Mouse (Mus musculus) cerebellum, postnatal 14 days (tissue): ENCODE measurements around the gene Dnttip1.
"Not testable (repeated sequence)": the region's sequence is repeated elsewhere in the genome, so short reads cannot be mapped to it uniquely, and the experiment has no call there.

Experiments used
- DNase-seq, 2 experiments: peaks; one replicate each; pipeline ENCODE4 v3.0.0; 2021; ENCODE audit warnings: mixed read lengths in 2 of 2

The Dnttip1 gene

GRCm38 (mm10) chr2:164745843-164746479 lies at the start of gene Dnttip1, which contains the start of gene Wfdc3:
Gene Dnttip1 (plus strand): TSS chr2:164745983.
Gene Wfdc3 (minus strand): TSS chr2:164745931.
- peak; percentile 95 to 97 for DNase-seq

GRCm38 (mm10) chr2:164698201-164698600 lies 47.6 kb upstream of the Dnttip1 start, which contains the start of gene Spint4:
Gene Spint4 (plus strand): TSS chr2:164698501.
- no peak for DNase-seq

GRCm38 (mm10) chr2:164700959-164701358 lies 44.8 kb upstream of the Dnttip1 start:
- no peak for DNase-seq

- no peak for DNase-seq
Measured at GRCm38 (mm10) chr2:164701761-164702160, 44.0 kb upstream of the Dnttip1 start.

GRCm38 (mm10) chr2:164704235-164704634 lies 41.5 kb upstream of the Dnttip1 start:
- DNase-seq: no peak

- DNase-seq: no peak
Measured at GRCm38 (mm10) chr2:164705328-164705727, 40.5 kb upstream of the Dnttip1 start.

- DNase-seq: no peak
Measured at GRCm38 (mm10) chr2:164705991-164706390, 39.8 kb upstream of the Dnttip1 start.

GRCm38 (mm10) chr2:164715005-164715404 lies 30.8 kb upstream of the Dnttip1 start, which contains the start of gene Spint5:
Gene Spint5 (plus strand): TSS chr2:164715305.
- no peak for DNase-seq

GRCm38 (mm10) chr2:164716194-164716786 lies 29.5 kb upstream of the Dnttip1 start:
- not testable (repeated sequence) for DNase-seq

- DNase-seq: no peak
Measured at GRCm38 (mm10) chr2:164723276-164723675, 22.5 kb upstream of the Dnttip1 start.

GRCm38 (mm10) chr2:164725895-164726619 lies 19.7 kb upstream of the Dnttip1 start:
- DNase-seq: peak; percentile 75 to 83

- DNase-seq: no peak
Measured at GRCm38 (mm10) chr2:164731719-164732118, 14.1 kb upstream of the Dnttip1 start.

GRCm38 (mm10) chr2:164733259-164733658 lies 12.5 kb upstream of the Dnttip1 start:
- DNase-seq: no peak

GRCm38 (mm10) chr2:164734839-164735238 lies 10.9 kb upstream of the Dnttip1 start:
- no peak for DNase-seq

GRCm38 (mm10) chr2:164735446-164735845 lies 10.3 kb upstream of the Dnttip1 start:
- no peak for DNase-seq

- no peak for DNase-seq
Measured at GRCm38 (mm10) chr2:164737377-164738090, 8.2 kb upstream of the Dnttip1 start.

GRCm38 (mm10) chr2:164739876-164740275 lies 5.9 kb upstream of the Dnttip1 start:
- DNase-seq: no peak

GRCm38 (mm10) chr2:164744987-164745386 lies 796 bp upstream of the Dnttip1 start:
- DNase-seq: no peak

GRCm38 (mm10) chr2:164746693-164747092 lies 910 bp downstream of the Dnttip1 start:
- no peak for DNase-seq

- no peak for DNase-seq
Measured at GRCm38 (mm10) chr2:164748191-164748590, 2.4 kb downstream of the Dnttip1 start.

- DNase-seq: no peak
Measured at GRCm38 (mm10) chr2:164748991-164749390, 3.2 kb downstream of the Dnttip1 start.

GRCm38 (mm10) chr2:164752454-164752853 lies 6.7 kb downstream of the Dnttip1 start:
- DNase-seq: no peak

GRCm38 (mm10) chr2:164754105-164754504 lies 8.3 kb downstream of the Dnttip1 start:
- DNase-seq: no peak
